Mouse (Mus musculus) thymus, postnatal 4 days (tissue): ENCODE measurements around the gene Gphb5.
A peak's percentile ranks its signal among the peaks of the same experiment; 100 is the strongest.

Experiments used
- DNase-seq: peaks from one replicate; pipeline ENCODE4 v3.0.0; 2021

The Gphb5 gene

GRCm38 (mm10) chr12:75389308-75390135, 27.1 kb downstream of the Gphb5 start:
- peak; percentile 49 for DNase-seq

- DNase-seq = peak; percentile 3
Measured at GRCm38 (mm10) chr12:75388521-75388920, 28.1 kb downstream of the Gphb5 start.

DNA sequence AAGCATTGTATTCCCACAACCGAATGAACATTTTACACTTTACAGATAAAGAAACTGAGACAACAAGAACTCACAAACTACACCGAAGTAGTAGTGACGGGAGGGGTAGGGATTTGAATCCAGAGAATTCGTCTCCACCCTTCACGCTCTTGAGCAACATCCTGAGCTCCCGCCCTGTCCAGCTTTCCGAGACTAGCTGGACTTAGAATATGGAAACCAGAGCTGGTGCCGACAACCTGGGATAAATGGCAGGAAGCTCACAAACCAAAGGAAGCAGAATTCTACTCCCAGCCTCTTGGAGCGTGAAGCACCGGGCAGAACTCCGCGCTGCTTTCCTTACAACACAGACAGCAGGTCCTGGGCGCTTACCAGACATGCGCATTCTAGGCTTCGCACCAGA, 28.7 kb downstream of the Gphb5 start:
- no peak for DNase-seq

DNA sequence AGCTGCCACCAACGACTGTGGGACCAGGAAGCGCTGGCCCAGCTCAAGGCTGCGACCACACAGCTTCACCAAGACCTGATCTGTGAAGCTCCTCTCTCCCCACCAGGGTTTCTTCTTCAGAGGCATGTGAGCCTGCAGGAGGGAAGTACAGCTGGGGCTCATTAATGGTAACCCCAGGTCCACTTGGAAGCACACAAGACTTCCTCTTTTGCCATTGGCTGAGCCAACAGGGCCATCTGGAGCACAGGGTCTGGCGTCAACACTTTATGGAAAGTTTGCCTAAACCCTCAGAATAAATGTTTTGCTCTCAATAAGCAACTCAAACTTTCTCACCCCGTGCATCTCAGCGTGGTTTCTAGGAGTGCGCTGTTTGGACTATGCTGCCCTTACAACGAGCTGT, 29.4 kb downstream of the Gphb5 start:
- no peak for DNase-seq

DNA sequence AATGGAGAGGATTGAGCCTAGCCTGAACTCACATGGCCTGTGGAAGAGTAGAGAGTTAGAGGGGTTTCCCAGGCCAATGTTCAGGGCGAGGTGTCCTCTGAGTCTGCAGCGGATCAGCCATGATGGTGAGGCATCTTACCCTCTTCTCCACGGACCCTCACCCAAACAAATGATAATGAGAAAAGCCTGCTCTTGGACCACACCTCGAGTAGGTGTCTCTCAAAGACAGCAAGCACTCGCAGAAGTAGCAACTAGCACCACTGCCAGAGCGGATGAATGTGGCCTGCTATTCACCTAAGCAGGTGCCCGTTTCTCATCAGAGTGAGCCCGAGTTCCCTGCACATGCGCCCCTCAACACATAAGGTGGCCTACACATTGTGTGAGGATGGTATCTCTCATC, 29.9 kb downstream of the Gphb5 start:
- no peak for DNase-seq

GRCm38 (mm10) chr12:75376126-75376525, 40.5 kb downstream of the Gphb5 start:
- no peak for DNase-seq

DNA sequence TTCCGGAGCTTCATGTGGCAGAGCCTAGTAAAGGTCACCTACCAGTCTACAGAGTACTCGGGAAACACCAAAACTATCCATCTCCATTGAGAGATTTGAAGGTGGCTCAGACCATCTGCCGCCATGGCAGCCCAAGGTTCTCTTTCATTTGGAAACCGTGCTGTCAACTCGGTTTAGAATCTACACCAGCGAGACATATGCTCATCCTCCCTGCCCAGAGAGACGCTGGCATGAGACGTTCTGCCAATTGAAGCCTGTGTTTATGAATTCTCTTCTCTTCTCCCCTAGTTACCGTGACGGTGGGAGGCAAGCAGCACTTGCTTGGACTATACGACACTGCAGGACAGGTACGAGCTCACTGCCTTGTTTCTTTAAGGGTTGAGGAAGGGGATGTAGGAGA, 41.5 kb downstream of the Gphb5 start:
- DNase-seq = no peak

DNA sequence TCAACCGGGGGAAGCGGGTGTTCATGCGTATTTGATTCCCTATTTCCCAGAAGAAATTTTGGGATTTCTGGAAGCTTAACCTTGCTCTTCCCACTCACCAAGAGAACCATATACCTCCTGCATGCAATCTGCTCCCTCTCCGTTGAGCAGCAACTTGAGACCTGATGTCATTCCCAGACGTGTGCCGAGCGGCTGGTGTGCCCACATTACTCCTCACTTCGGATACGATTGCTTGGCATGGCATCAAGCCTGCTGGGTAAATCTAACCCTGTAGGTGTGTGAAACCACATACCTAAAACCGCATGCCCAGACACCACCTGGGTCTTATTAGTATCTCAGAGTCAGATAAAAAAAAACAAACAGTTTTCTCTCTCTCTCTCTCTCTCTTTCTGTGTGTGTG, 42.1 kb downstream of the Gphb5 start:
- DNase-seq = no peak

DNA sequence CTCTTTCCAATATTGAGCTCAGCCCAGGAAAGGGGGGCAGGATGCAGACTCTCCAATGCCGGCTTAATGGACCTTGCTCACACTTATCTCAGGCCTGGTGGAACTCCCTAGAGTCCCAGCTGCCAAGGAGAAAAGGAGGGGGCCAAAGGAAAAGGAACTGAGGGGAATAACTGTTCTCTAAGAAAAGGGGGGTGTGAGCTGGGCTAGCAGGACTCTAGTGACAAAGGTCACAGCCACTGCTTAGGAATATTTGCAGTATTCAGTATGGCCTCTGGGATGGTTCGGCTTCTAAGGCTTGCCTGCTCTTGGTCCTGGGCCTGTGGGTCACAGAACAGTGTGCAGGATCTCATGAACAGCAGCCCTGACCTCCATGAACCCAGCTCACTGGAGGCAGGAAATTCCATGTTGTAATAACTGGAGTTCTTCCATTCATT, 47.1 kb downstream of the Gphb5 start:
- DNase-seq = no peak

- no peak for DNase-seq
Measured at GRCm38 (mm10) chr12:75368527-75368926, 48.1 kb downstream of the Gphb5 start.

- DNase-seq = no peak
Measured at GRCm38 (mm10) chr12:75367371-75367770, 49.2 kb downstream of the Gphb5 start.

GRCm38 (mm10) chr12:75365621-75366124, 50.9 kb downstream of the Gphb5 start:
- DNase-seq = no peak

DNA sequence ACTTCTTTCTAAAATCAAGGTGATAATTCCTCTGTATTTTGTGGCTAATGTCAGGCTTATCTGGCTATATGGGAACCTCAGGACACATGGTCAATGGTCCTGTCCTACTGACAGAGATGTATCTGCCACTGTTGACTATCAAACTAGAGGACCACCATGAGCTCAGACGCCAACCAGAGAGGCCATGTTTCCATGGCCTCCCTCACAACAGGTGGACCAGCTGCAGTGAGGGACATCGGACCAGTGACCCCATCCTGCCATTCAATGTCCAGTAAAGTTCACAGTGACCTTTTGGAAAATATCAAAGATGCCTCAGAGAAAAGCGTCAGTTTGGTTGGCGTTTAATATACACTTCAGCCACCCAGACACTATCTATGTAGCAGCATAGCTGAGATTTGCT, 52.2 kb downstream of the Gphb5 start:
- DNase-seq = no peak

DNA sequence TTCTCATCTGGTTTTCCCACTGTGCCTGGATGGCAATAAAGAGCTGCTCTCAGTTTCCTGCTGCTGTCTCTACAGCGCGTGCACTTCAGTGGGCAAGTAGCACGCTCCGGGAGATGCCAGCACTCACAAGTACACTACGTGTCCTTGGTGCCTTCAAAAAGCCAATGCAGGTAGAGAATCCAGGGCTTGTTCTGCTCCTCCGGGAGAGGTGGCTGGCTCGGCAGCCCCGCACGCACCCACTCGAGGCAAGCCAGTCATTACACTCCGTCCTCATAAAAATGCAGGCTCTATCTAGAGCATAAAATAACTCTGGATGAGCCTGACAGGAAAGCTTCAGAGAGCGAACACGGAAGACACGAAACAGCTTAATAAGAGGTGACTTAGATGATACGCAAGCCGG, 54.1 kb downstream of the Gphb5 start:
- no peak for DNase-seq
